Mouse (Mus musculus) liver, embryonic 14.5 days (tissue): ENCODE measurements around the gene Zfp574. TPM values are rescaled to one million over a fixed set of nuclear protein-coding genes. Genes with fewer than 3 reads are reported as not detected.
"Not testable (repeated sequence)": the region's sequence is repeated elsewhere in the genome, so short reads cannot be mapped to it uniquely, and the experiment has no call there.

Source experiments
- ATAC-seq: fragments of 200-750 bp; cut with Nextera tagmentation; 2 replicates; pipeline ENCODE4 v1.8.0; 2017; ENCODE audit warnings: moderate number of reproducible peaks, mild to moderate bottlenecking, moderate library complexity; ENCODE audit not compliant: insufficient read depth
- DNase-seq, 3 experiments: peaks; one replicate each; pipeline ENCODE4 v3.0.0-alpha.2; 2012 to 2013; ENCODE audit warnings: low read depth in 3 of 3, low spot score in 3 of 3
- H3K27ac ChIP-seq: fragments of 300-500 bp; sonication (generic); 2 replicates; pipeline ENCODE4 v1.5.1; 2014; ENCODE audit warnings: moderate library complexity, mild to moderate bottlenecking, control low read depth, inconsistent platforms
- H3K27me3 ChIP-seq: fragments of 300-500 bp; sonication (generic); 2 replicates; pipeline ENCODE4 v1.6.1; 2014; ENCODE audit warnings: mild to moderate bottlenecking, low read length, moderate library complexity; ENCODE audit not compliant: control insufficient read depth, insufficient read depth
- H3K36me3 ChIP-seq: fragments of 300-500 bp; sonication (generic); replicated peaks from 2 replicates; pipeline ENCODE4 v1.6.1; 2014; ENCODE audit warnings: low read depth; ENCODE audit not compliant: control insufficient read depth, insufficient read depth
- H3K4me1 ChIP-seq, 2 experiments: fragments of 200-500 bp in 1 of 2; fragments of 300-500 bp in 1 of 2; sonication (generic) in 1 of 2; replicated peaks; 2 replicates each; pipeline ENCODE4 v1.6.1; 2012 to 2014; ENCODE audit warnings: antibody characterized with exemption in 1 of 2, inconsistent platforms in 1 of 2, low read length in 1 of 2; ENCODE audit not compliant: control insufficient read depth in 2 of 2, insufficient read depth in 2 of 2
- H3K4me2 ChIP-seq: fragments of 300-500 bp; sonication (generic); 2 replicates; pipeline ENCODE4 v1.6.1; 2014; ENCODE audit warnings: low read depth, mild to moderate bottlenecking, control low read depth, moderate library complexity
- H3K4me3 ChIP-seq, 2 experiments: fragments of 200-500 bp in 1 of 2; fragments of 300-500 bp in 1 of 2; sonication (generic) in 1 of 2; 2 replicates each; pipeline ENCODE4 v1.5.1; 2012 to 2014; ENCODE audit warnings: low read depth in 2 of 2, low read length in 2 of 2, mild to moderate bottlenecking in 2 of 2, control low read depth in 1 of 2, inconsistent platforms in 1 of 2, moderate library complexity in 1 of 2; ENCODE audit not compliant: insufficient read depth in 1 of 2
- H3K9ac ChIP-seq: fragments of 300-500 bp; sonication (generic); replicated peaks from 2 replicates; pipeline ENCODE4 v1.6.1; 2014; ENCODE audit warnings: mild to moderate bottlenecking, control low read depth, moderate library complexity
- H3K9me3 ChIP-seq: fragments of 300-500 bp; sonication (generic); 2 replicates; pipeline ENCODE4 v1.6.1; 2016; ENCODE audit warnings: low read length, mixed read lengths; ENCODE audit not compliant: control insufficient read depth
- CTCF ChIP-seq: IDR thresholded peaks from 2 replicates; pipeline ENCODE4 v1.5.1; 2016; ENCODE audit warnings: antibody characterized with exemption, low read depth, control low read depth
- EP300 ChIP-seq: IDR thresholded peaks from 2 replicates; pipeline ENCODE4 v1.6.1; 2016; ENCODE audit warnings: antibody characterized with exemption, low read depth
- WGBS: fragments of 180-500 bp; shearing (Covaris S2); extraction: QIAGEN DNeasy Blood & Tissue Kit; methylation state at CpG from one replicate; pipeline ENCODE4 v1.1.7; 2014; ENCODE audit not compliant: insufficient replicate concordance; 5-methylcytosine and 5-hydroxymethylcytosine counted together
- polyA plus RNA-seq, 2 experiments: library from polyadenylated mRNA; depleted of rRNA in 1 of 2; stranded (reverse) in 1 of 2; unstranded in 1 of 2; fragments of >200 nt; fragmentation: Nextera tagmentation in 1 of 2; extraction: Ambion mirVana in 1 of 2; gene quantifications; 2 replicates each; pipeline versions ENCODE4 v1.2.1 to v1.2.3; 2012 to 2014

Zfp574 gene
- polyA plus RNA-seq, 2 experiments: 6.3 to 6.6 TPM

DNA sequence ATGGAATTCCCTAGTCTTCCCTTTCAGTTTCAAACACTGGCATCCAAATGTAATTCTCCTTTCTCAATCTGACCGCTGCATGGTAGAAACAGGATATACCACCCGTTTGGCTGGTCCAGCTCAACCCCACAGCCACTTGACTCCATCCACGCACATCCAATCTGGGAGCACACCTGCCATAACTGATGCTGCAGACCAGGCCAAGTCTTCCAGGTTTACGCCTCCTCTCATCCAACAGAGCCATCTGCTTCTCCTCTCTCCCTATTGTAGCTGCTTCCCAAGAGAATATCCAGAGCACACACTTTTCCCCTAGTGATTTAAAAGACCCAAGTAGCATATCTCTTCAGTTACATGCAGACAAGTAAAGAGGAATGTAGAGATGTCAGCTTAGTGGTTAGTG lies 37.6 kb upstream of the Zfp574 start:
- Histone ChIP-seq H3K9me3 (no peaks in the 10 kb centered on the region), H3K27ac (no peak overlapping the region), H3K4me3 (no peak overlapping the region), H3K9ac (no peak overlapping the region), H3K4me2 (no peak overlapping the region), H3K27me3 (no peaks in the 10 kb centered on the region), H3K36me3 (no peaks in the 10 kb centered on the region), H3K4me1 (no peaks in the 10 kb centered on the region)
- ATAC-seq: no peak
- DNase-seq: no peak
- TF ChIP-seq CTCF (no peak), EP300 (no peak)
- 76% methylated on average over 4 of the region's 4 CpGs for WGBS

DNA sequence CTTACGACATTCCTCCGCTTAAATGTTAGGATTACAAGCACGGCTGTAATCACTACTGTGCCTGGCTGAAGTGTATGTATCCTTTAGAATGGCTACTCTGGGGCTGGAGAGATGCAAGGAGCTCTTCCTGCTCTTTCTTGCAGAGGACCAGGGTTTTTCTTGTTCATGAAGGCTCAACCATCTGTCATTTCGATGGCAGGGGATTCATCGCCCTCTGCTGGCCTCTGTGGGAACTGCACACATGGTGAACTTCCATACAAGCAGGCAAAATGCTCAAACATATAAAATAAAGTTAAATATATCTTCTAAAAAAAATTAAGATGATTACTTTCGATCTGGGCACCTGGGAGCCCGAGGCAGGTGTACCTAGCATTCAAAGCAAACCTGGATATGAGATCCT lies 36.5 kb upstream of the Zfp574 start:
- H3K9me3 ChIP-seq: no peaks in the 10 kb centered on the region
- no peak overlapping the region for H3K9ac ChIP-seq
- TF ChIP-seq EP300 (no peak), CTCF (peak; percentile 92)
- H3K27me3 ChIP-seq: no peaks in the 10 kb centered on the region
- no peak overlapping the region for H3K4me3 ChIP-seq
- ATAC-seq (no peak), DNase-seq (peak; percentile 13 to 41 (median 29))
- H3K36me3 ChIP-seq: no peaks in the 10 kb centered on the region
- no peaks in the 10 kb centered on the region for H3K4me1 ChIP-seq
- no peak overlapping the region for H3K27ac ChIP-seq
- 37% methylated on average over 7 of the region's 7 CpGs for WGBS
- no peak overlapping the region for H3K4me2 ChIP-seq

DNA sequence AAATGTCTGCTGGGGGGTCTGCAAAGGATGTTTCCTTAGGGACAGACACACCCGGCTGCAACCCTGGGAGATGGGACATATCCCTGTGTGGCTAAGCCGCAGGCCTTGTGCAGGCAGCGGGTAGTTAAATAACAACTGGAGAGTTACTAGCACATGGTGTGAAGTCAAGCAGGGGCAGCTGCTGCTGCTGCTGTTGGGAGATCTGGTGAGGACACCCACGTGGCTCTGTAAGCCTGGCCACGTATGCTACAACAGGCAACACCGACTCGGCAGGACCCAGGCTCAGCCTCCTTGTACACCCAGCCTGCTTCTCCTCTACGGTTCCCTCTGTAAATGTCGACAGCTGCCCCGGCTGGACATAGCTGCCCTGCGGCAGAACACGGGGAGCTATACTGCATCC lies 30.4 kb upstream of the Zfp574 start:
- no peaks in the 10 kb centered on the region for H3K4me1 ChIP-seq
- H3K4me3 ChIP-seq: no peak overlapping the region
- no peaks in the 10 kb centered on the region for H3K9me3 ChIP-seq
- no peak for ATAC-seq
- no peak overlapping the region for H3K27ac ChIP-seq
- TF ChIP-seq EP300: no peak
- no peak for TF ChIP-seq CTCF
- H3K9ac ChIP-seq: no peak overlapping the region
- no peak for DNase-seq
- H3K27me3 ChIP-seq: no peaks in the 10 kb centered on the region
- 84% methylated on average over 12 of the region's 12 CpGs for WGBS
- no peaks in the 10 kb centered on the region for H3K36me3 ChIP-seq
- H3K4me2 ChIP-seq: no peak overlapping the region

DNA sequence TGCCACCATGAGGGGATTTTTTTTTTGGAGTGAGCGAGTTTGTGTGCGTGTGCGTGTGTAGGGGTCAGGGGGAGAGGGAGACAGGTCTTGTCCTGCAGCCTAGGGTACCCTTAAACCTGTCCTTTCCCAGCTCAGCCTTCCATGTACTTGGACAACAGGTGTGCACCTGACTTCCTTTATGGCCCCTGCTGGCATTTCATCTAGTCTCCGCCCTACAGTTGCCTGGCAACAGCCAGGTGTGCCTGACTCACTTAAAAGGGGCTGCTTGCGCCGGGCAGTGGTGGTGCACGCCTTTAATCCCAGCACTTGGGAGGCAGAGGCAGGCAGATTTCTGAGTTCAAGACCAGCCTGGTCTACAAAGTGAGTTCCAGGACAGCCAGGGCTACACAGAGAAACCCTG lies 27.8 kb upstream of the Zfp574 start:
- H3K27ac ChIP-seq, H3K4me2 ChIP-seq, H3K27me3 ChIP-seq, H3K9ac ChIP-seq, H3K36me3 ChIP-seq, DNase-seq, ATAC-seq, H3K4me1 ChIP-seq, H3K9me3 ChIP-seq, H3K4me3 ChIP-seq: not testable (repeated sequence)
- WGBS: 76% methylated on average over 7 of the region's 7 CpGs

DNA sequence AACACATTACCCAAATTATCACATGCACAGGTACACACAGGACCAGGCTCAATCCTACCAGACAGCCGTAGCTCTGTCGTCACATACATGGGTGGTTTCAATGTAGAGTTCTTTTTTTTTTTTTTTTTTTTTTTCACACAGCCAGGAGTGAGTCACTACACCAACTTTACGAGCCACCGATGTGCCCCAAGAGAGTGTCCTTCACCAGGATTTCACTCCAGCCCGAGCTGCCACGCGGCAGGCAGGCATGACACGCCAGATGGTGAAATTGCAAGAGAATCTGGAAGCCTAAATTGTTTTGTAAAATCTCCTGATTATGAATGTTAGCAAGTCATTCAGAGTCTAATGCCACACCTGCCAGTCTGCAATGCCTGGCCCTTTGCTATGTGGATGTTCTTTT lies 25.0 kb upstream of the Zfp574 start:
- no peak for ATAC-seq
- Histone ChIP-seq H3K9me3 (no peaks in the 10 kb centered on the region), H3K36me3 (no peaks in the 10 kb centered on the region), H3K9ac (no peak overlapping the region), H3K27ac (no peak overlapping the region), H3K4me1 (no peaks in the 10 kb centered on the region; a peak in 1 of 4 replicates), H3K4me3 (no peak overlapping the region), H3K27me3 (no peaks in the 10 kb centered on the region), H3K4me2 (no peak overlapping the region)
- DNase-seq: no peak
- 83% methylated on average over 8 of the region's 8 CpGs for WGBS
- TF ChIP-seq CTCF (no peak), EP300 (no peak)
